Mouse (Mus musculus): ENCODE measurements at regions not wholly inside any gene's neighbourhood (a gene's known extent, or its start where the extent isn't known, plus 50 kb on each side); places are given as distances from the start of the nearest gene placed in this dataset.
A peak's percentile ranks its signal among the peaks of the same experiment; 100 is the strongest.

GRCm38 (mm10) chr6:126481257-126481656 is 54.0 kb downstream of the Kcna5 start:
- DNase-seq, result no peak

GRCm38 (mm10) chr6:126477506-126477905 is 57.7 kb downstream of the Kcna5 start:
- no peak for DNase-seq

- no peak for DNase-seq
Measured at GRCm38 (mm10) chr6:126476758-126477157, 58.5 kb downstream of the Kcna5 start.

GRCm38 (mm10) chr6:126475555-126475954 is 59.7 kb downstream of the Kcna5 start:
- no peak for DNase-seq

GRCm38 (mm10) chr6:126453751-126454150 is 81.5 kb downstream of the Kcna5 start:
- DNase-seq, result no peak

- DNase-seq, result no peak
Measured at GRCm38 (mm10) chr6:126445519-126445918, 89.7 kb downstream of the Kcna5 start.

- no peak for DNase-seq
Measured at GRCm38 (mm10) chr6:126440254-126440653, 95.0 kb downstream of the Kcna5 start.

GRCm38 (mm10) chr6:126437976-126438736 is 97.1 kb downstream of the Kcna5 start:
- no peak for DNase-seq

GRCm38 (mm10) chr6:126427208-126427607 is 108.0 kb downstream of the Kcna5 start:
- DNase-seq, result no peak

GRCm38 (mm10) chr6:126405736-126406135 is 129.5 kb downstream of the Kcna5 start:
- DNase-seq, result peak; percentile 43

GRCm38 (mm10) chr6:126404331-126405070 is 130.7 kb downstream of the Kcna5 start:
- peak; percentile 36 for DNase-seq

- no peak for DNase-seq
Measured at GRCm38 (mm10) chr6:126399595-126399994, 135.6 kb downstream of the Kcna5 start.

- DNase-seq, result no peak
Measured at GRCm38 (mm10) chr6:126398641-126399040, 136.6 kb downstream of the Kcna5 start.

- no peak for DNase-seq
Measured at GRCm38 (mm10) chr6:126395015-126395414, 140.2 kb downstream of the Kcna5 start.

- no peak for DNase-seq
Measured at GRCm38 (mm10) chr6:126394111-126394809, 141.0 kb downstream of the Kcna5 start.

GRCm38 (mm10) chr6:126384210-126385012 is 150.8 kb downstream of the Kcna5 start:
- no peak for DNase-seq

GRCm38 (mm10) chr6:126377216-126377615 is 158.0 kb downstream of the Kcna5 start:
- no peak for DNase-seq

GRCm38 (mm10) chr6:126374970-126375620 is 160.1 kb downstream of the Kcna5 start:
- no peak for DNase-seq

GRCm38 (mm10) chr6:126371971-126372370 is 163.2 kb downstream of the Kcna5 start:
- DNase-seq, result peak; percentile 39

- no peak for DNase-seq
Measured at GRCm38 (mm10) chr6:126371489-126371888, 163.7 kb downstream of the Kcna5 start.

GRCm38 (mm10) chr6:126365495-126365894 is 169.7 kb downstream of the Kcna5 start:
- DNase-seq, result no peak

GRCm38 (mm10) chr6:126362331-126362730 is 172.9 kb downstream of the Kcna5 start:
- no peak for DNase-seq

Measured in kidney, adult 18-20 months (tissue).